Mouse (Mus musculus) cerebellum, adult 9-10 months (tissue): Measurements from ENCODE around the gene R3hdm2.

ENCODE experiments used
- DNase-seq: peaks from one replicate; pipeline ENCODE4 v3.0.0; 2022

The R3hdm2 gene

GRCm38 (mm10) chr10:127499516-127499915, 119.4 kb downstream of the R3hdm2 start:
- peak; percentile 53 for DNase-seq

GRCm38 (mm10) chr10:127500042-127500441, 119.9 kb downstream of the R3hdm2 start:
- no peak for DNase-seq

- DNase-seq = no peak
Measured at GRCm38 (mm10) chr10:127500894-127501893, 121.1 kb downstream of the R3hdm2 start, which contains the start of gene Stac3. Gene Stac3 (plus strand): TSS chr10:127501686.

GRCm38 (mm10) chr10:127508239-127508638, 128.1 kb downstream of the R3hdm2 start:
- DNase-seq = peak; percentile 90

GRCm38 (mm10) chr10:127509051-127509836, 129.1 kb downstream of the R3hdm2 start:
- DNase-seq = peak; percentile 98

GRCm38 (mm10) chr10:127509837-127510701, 129.9 kb downstream of the R3hdm2 start:
- DNase-seq = peak; percentile 78

GRCm38 (mm10) chr10:127510895-127511617, 130.9 kb downstream of the R3hdm2 start:
- peak; percentile 74 for DNase-seq

GRCm38 (mm10) chr10:127511634-127512306, 131.6 kb downstream of the R3hdm2 start:
- peak; percentile 91 for DNase-seq

- DNase-seq = no peak
Measured at GRCm38 (mm10) chr10:127512307-127512666, 132.2 kb downstream of the R3hdm2 start.

- DNase-seq = peak; percentile 98
Measured at GRCm38 (mm10) chr10:127512813-127513212, 132.7 kb downstream of the R3hdm2 start.

GRCm38 (mm10) chr10:127513501-127514091, 133.5 kb downstream of the R3hdm2 start:
- DNase-seq = no peak

- no peak for DNase-seq
Measured at GRCm38 (mm10) chr10:127514111-127514698, 134.1 kb downstream of the R3hdm2 start.

GRCm38 (mm10) chr10:127514764-127515163, 134.6 kb downstream of the R3hdm2 start, which contains the start of gene Ndufa4l2:
Gene Ndufa4l2 (plus strand): TSS chr10:127514967.
- DNase-seq = no peak

- DNase-seq = no peak
Measured at GRCm38 (mm10) chr10:127515271-127515982, 135.3 kb downstream of the R3hdm2 start.

- DNase-seq = no peak
Measured at GRCm38 (mm10) chr10:127515983-127516459, 135.9 kb downstream of the R3hdm2 start.

GRCm38 (mm10) chr10:127516576-127517260, 136.6 kb downstream of the R3hdm2 start:
- no peak for DNase-seq

GRCm38 (mm10) chr10:127517941-127518340, 137.8 kb downstream of the R3hdm2 start:
- no peak for DNase-seq

- no peak for DNase-seq
Measured at GRCm38 (mm10) chr10:127519041-127519701, 139.0 kb downstream of the R3hdm2 start.
